Mouse (Mus musculus): ENCODE results near the gene Spty2d1. TPM values are rescaled to one million over a fixed set of nuclear protein-coding genes. Genes with fewer than 3 reads are reported as not detected.

Spty2d1 gene
- polyA plus RNA-seq, 1 experiment from 2014 or later = 12.2 TPM

Other genes starting within 250 kb of the Spty2d1 start
- 18.6 and 21.3 TPM in 2 replicates for gene Hps5, start 212.3 kb downstream of the Spty2d1 start, polyA plus RNA-seq (2014; fragmentation: Nextera tagmentation; extraction: Ambion mirVana)
- 51.0 and 51.6 TPM in 2 replicates for gene Gtf2h1, start 212.3 kb downstream of the Spty2d1 start, polyA plus RNA-seq (2014; fragmentation: Nextera tagmentation; extraction: Ambion mirVana)
- gene Ldha, start 166.9 kb downstream of the Spty2d1 start, polyA plus RNA-seq (2014; fragmentation: Nextera tagmentation; extraction: Ambion mirVana) = 1,902 and 2,130 TPM in 2 replicates
- 0.19 and 0.26 TPM in 2 replicates for gene Ldhc, start 147.2 kb downstream of the Spty2d1 start, polyA plus RNA-seq (2014; fragmentation: Nextera tagmentation; extraction: Ambion mirVana)
- gene Tsg101, start 88.4 kb downstream of the Spty2d1 start, polyA plus RNA-seq (2014; fragmentation: Nextera tagmentation; extraction: Ambion mirVana) = 268 and 272 TPM in 2 replicates
- 14.3 and 15.2 TPM in 2 replicates for gene Uevld, start 49.9 kb downstream of the Spty2d1 start, polyA plus RNA-seq (2014; fragmentation: Nextera tagmentation; extraction: Ambion mirVana)
- not detected in 2 replicates for gene Gm9999, start 24.8 kb downstream of the Spty2d1 start, polyA plus RNA-seq (2014; fragmentation: Nextera tagmentation; extraction: Ambion mirVana)
- 8.2 and 9.8 TPM in 2 replicates for gene Tmem86a, start 42.2 kb upstream of the Spty2d1 start, polyA plus RNA-seq (2014; fragmentation: Nextera tagmentation; extraction: Ambion mirVana)
- gene Ptpn5, start 125.3 kb upstream of the Spty2d1 start, polyA plus RNA-seq (2014; fragmentation: Nextera tagmentation; extraction: Ambion mirVana) = 0.39 and 0.43 TPM in 2 replicates
- gene Mrgpra6, start 196.5 kb upstream of the Spty2d1 start, polyA plus RNA-seq (2014; fragmentation: Nextera tagmentation; extraction: Ambion mirVana) = not detected in 2 replicates
- gene Mrgpra9, start 244.4 kb upstream of the Spty2d1 start, polyA plus RNA-seq (2014; fragmentation: Nextera tagmentation; extraction: Ambion mirVana) = not detected in 2 replicates

Measured in limb, embryonic 11.5 days (tissue).